Mouse (Mus musculus) liver, embryonic 15.5 days (tissue): ENCODE data around the gene Cenpb. TPM values are rescaled to one million over a fixed set of nuclear protein-coding genes. Genes with fewer than 3 reads are reported as not detected.

Source experiments
- ATAC-seq: fragments of 200-750 bp; cut with Nextera tagmentation; 2 replicates; pipeline ENCODE4 v1.8.0; 2017; ENCODE audit warnings: moderate number of reproducible peaks, mild to moderate bottlenecking, moderate library complexity; ENCODE audit not compliant: insufficient read depth
- H3K27ac ChIP-seq: fragments of 300-500 bp; sonication (generic); replicated peaks from 2 replicates; pipeline ENCODE4 v1.5.1; 2015; ENCODE audit warnings: mild to moderate bottlenecking, inconsistent platforms
- H3K27me3 ChIP-seq: fragments of 300-500 bp; sonication (generic); 2 replicates; pipeline ENCODE4 v1.6.1; 2015; ENCODE audit warnings: mild to moderate bottlenecking, inconsistent platforms
- H3K36me3 ChIP-seq: fragments of 300-500 bp; sonication (generic); replicated peaks from 2 replicates; pipeline ENCODE4 v1.6.1; 2015; ENCODE audit warnings: moderate library complexity, mild to moderate bottlenecking, inconsistent platforms
- H3K4me1 ChIP-seq: fragments of 300-500 bp; sonication (generic); replicated peaks from 2 replicates; pipeline ENCODE4 v1.6.1; 2015; ENCODE audit warnings: inconsistent platforms
- H3K4me2 ChIP-seq: fragments of 300-500 bp; sonication (generic); 2 replicates; pipeline ENCODE4 v1.6.1; 2015; ENCODE audit warnings: moderate library complexity, mild to moderate bottlenecking, inconsistent platforms
- H3K4me3 ChIP-seq: fragments of 300-500 bp; sonication (generic); replicated peaks from 2 replicates; pipeline ENCODE4 v1.5.1; 2015; ENCODE audit warnings: mild to moderate bottlenecking, inconsistent platforms
- H3K9ac ChIP-seq: fragments of 300-500 bp; sonication (generic); 2 replicates; pipeline ENCODE4 v1.6.1; 2015; ENCODE audit warnings: moderate library complexity, mild to moderate bottlenecking, inconsistent platforms
- H3K9me3 ChIP-seq: fragments of 300-500 bp; sonication (generic); replicated peaks from 2 replicates; pipeline ENCODE4 v1.6.1; 2016; ENCODE audit warnings: inconsistent platforms
- WGBS: fragments of 180-500 bp; shearing (Covaris S2); methylation state at CpG from one replicate; pipeline ENCODE4 v1.1.7; 2015; ENCODE audit warnings: mixed read lengths; ENCODE audit not compliant: insufficient replicate concordance; 5-methylcytosine and 5-hydroxymethylcytosine counted together
- polyA plus RNA-seq: library from polyadenylated mRNA; unstranded; fragments of >200 nt; fragmentation: Nextera tagmentation; extraction: Ambion mirVana; gene quantifications from 2 replicates; pipeline ENCODE4 v1.2.1, GENCODE M21; 2015

Gene Cenpb
- polyA plus RNA-seq, 1 experiment from 2014 or later = 4.1 TPM

GRCm38 (mm10) chr2:131211026-131211615 lies 31.3 kb upstream of the Cenpb start:
- Histone ChIP-seq H3K36me3 (peaks cover 20% of the 10 kb centered on the region), H3K4me1 (peaks cover 92% of the 10 kb centered on the region), H3K4me3 (peak overlapping the region; percentile 71), H3K27ac (peak overlapping the region; percentile 93), H3K9me3 (no peaks in the 10 kb centered on the region), H3K4me2 (peak overlapping the region; percentile 87), H3K9ac (peak overlapping the region; percentile 79), H3K27me3 (no peaks in the 10 kb centered on the region)
- WGBS = 53% methylated on average over 9 of the region's 9 CpGs
- no peak for ATAC-seq

GRCm38 (mm10) chr2:131209969-131210792 lies 30.3 kb upstream of the Cenpb start:
- H3K9me3 ChIP-seq = no peaks in the 10 kb centered on the region
- H3K27ac ChIP-seq = peak overlapping the region; percentile 93
- peaks cover 20% of the 10 kb centered on the region for H3K36me3 ChIP-seq
- WGBS = under 1% methylated on average over 50 of the region's 50 CpGs
- ATAC-seq = peak; percentile 80
- peak overlapping the region; percentile 71 for H3K4me3 ChIP-seq
- no peaks in the 10 kb centered on the region for H3K27me3 ChIP-seq
- H3K4me1 ChIP-seq = peaks cover 92% of the 10 kb centered on the region
- peak overlapping the region; percentile 79 for H3K9ac ChIP-seq
- peak overlapping the region; percentile 87 for H3K4me2 ChIP-seq

DNA sequence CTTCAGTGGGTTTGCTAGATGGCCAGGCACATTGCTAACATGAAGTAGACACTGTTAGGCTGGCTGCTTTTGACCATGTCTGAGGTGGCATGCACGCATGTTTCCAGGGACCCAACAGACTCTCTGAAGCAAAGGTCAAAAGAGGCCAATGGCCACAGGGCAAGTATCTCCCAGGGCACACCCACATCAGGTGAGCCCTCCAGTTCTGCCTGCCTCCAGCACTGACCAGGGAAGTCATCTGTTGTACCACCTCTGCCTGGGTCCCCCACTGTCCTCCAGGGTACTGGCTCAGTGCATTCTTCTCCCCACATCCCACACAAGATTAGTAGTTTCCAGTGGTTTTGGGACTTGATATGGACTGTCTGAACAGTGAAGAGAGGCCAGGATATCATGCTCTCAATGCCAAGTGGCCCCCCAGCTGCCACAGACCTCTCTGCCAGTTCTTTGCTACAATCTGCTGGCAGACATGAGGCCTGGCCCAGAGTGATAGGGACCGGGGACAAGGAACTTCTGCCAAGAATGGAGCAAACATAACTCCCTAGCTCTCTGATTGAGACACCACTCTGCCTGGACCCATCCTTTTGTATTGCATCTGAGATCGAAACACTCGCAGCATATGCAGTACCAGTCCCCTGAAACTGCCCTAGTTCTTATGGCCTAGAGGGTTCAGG lies 29.4 kb upstream of the Cenpb start:
- peaks cover 92% of the 10 kb centered on the region for H3K4me1 ChIP-seq
- 55% methylated on average over 4 of the region's 4 CpGs for WGBS
- H3K9me3 ChIP-seq = no peaks in the 10 kb centered on the region
- peak overlapping the region; percentile 93 for H3K27ac ChIP-seq
- ATAC-seq = peak; percentile 3; the same call in 1 of the 2 replicates
- no peaks in the 10 kb centered on the region for H3K27me3 ChIP-seq
- H3K4me2 ChIP-seq = peak overlapping the region; percentile 87
- peak overlapping the region; percentile 79 for H3K9ac ChIP-seq
- H3K36me3 ChIP-seq = peaks cover 16% of the 10 kb centered on the region
- H3K4me3 ChIP-seq = peak overlapping the region; percentile 71

DNA sequence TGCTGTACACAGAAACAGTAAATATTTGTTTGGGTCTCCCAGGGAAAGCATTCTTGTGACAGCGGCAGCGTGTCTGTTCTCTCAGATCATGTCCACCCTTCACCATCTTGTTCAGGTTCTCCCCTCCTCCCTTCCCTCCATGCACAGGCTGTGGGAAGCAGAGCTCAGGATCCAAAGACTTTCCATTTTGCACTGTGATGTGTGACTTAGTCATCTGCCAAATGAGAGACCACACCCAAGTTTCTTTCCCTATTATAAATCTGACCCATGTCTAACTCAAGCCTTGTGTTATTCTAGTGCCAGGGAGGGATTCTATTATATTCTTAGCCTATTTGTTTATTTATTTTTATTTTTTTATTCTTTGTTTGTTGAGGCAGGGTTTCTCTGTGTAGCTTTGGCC lies 28.5 kb upstream of the Cenpb start:
- no peak overlapping the region for H3K4me2 ChIP-seq
- H3K36me3 ChIP-seq = peaks cover 11% of the 10 kb centered on the region
- ATAC-seq = no peak
- H3K27me3 ChIP-seq = no peaks in the 10 kb centered on the region
- H3K27ac ChIP-seq = peak overlapping the region; percentile 93
- no peaks in the 10 kb centered on the region for H3K9me3 ChIP-seq
- WGBS = 86% methylated on average over 2 of the region's 2 CpGs
- no peak overlapping the region for H3K4me3 ChIP-seq
- no peak overlapping the region for H3K9ac ChIP-seq
- peaks cover 92% of the 10 kb centered on the region for H3K4me1 ChIP-seq

- Histone ChIP-seq H3K4me1 (peaks cover 88% of the 10 kb centered on the region), H3K4me2 (peak within 1 kb of the TSS; percentile 54), H3K9ac (peak within 1 kb of the TSS; percentile 49), H3K36me3 (peaks cover 14% of the 10 kb centered on the region; the same call in 1 of the 2 replicates), H3K27ac (peak within 1 kb of the TSS; percentile 98), H3K9me3 (no peaks in the 10 kb centered on the region), H3K4me3 (0 out of 2 replicates have a peak within 1 kb of the TSS, but pooled peaks have one; percentile 4), H3K27me3 (no peaks in the 10 kb centered on the region)
- no peak for ATAC-seq
- 69% methylated on average over 4 of the region's 4 CpGs for WGBS
Measured at GRCm38 (mm10) chr2:131206778-131207177, 26.9 kb upstream of the Cenpb start, which contains the start of gene Ap5s1. Gene Ap5s1, plus strand, starts transcription at chr2:131207078.

- H3K4me3 ChIP-seq = peak overlapping the region; percentile 7; the same call in 1 of the 2 replicates
- WGBS = 19% methylated on average over 8 of the region's 8 CpGs
Measured at GRCm38 (mm10) chr2:131205521-131206182, 25.8 kb upstream of the Cenpb start.

GRCm38 (mm10) chr2:131204410-131204981 lies 24.6 kb upstream of the Cenpb start:
- Histone ChIP-seq H3K36me3 (peaks cover 36% of the 10 kb centered on the region), H3K4me3 (no peak overlapping the region), H3K27me3 (no peaks in the 10 kb centered on the region), H3K9me3 (no peaks in the 10 kb centered on the region), H3K4me1 (peaks cover 79% of the 10 kb centered on the region), H3K9ac (peak overlapping the region; percentile 49), H3K27ac (peak overlapping the region; percentile 98), H3K4me2 (peak overlapping the region; percentile 54)
- peak; percentile 41 for ATAC-seq
- WGBS = 28% methylated on average over 7 of the region's 7 CpGs

More at GRCm38 (mm10) chr2:131205521-131206182, 25.8 kb upstream of the Cenpb start:
- ATAC-seq = peak; percentile 71
- Histone ChIP-seq H3K9ac (peak overlapping the region; percentile 49), H3K4me1 (peaks cover 84% of the 10 kb centered on the region), H3K27me3 (no peaks in the 10 kb centered on the region), H3K27ac (peak overlapping the region; percentile 98), H3K4me2 (peak overlapping the region; percentile 54), H3K36me3 (peaks cover 26% of the 10 kb centered on the region), H3K9me3 (no peaks in the 10 kb centered on the region)

GRCm38 (mm10) chr2:131203816-131204409 lies 24.0 kb upstream of the Cenpb start:
- WGBS = 67% methylated on average over 6 of the region's 6 CpGs
- H3K36me3 ChIP-seq = peaks cover 42% of the 10 kb centered on the region
- ATAC-seq = no peak
- peaks cover 73% of the 10 kb centered on the region for H3K4me1 ChIP-seq
- no peaks in the 10 kb centered on the region for H3K9me3 ChIP-seq
- no peaks in the 10 kb centered on the region for H3K27me3 ChIP-seq
- H3K4me3 ChIP-seq = no peak overlapping the region
- H3K4me2 ChIP-seq = peak overlapping the region; percentile 54; the same call in 1 of the 2 replicates
- peak overlapping the region; percentile 98 for H3K27ac ChIP-seq
- H3K9ac ChIP-seq = 0 out of 2 replicates have a peak overlapping the region, but pooled peaks have one; percentile 6

- ATAC-seq = no peak
- Histone ChIP-seq H3K4me1 (peaks cover 58% of the 10 kb centered on the region), H3K36me3 (peaks cover 69% of the 10 kb centered on the region), H3K4me3 (no peak overlapping the region), H3K9ac (no peak overlapping the region), H3K9me3 (no peaks in the 10 kb centered on the region), H3K4me2 (no peak overlapping the region), H3K27me3 (no peaks in the 10 kb centered on the region), H3K27ac (no peak overlapping the region)
- 91% methylated on average over 3 of the region's 3 CpGs for WGBS
Measured at GRCm38 (mm10) chr2:131201262-131201661, 21.4 kb upstream of the Cenpb start.

DNA sequence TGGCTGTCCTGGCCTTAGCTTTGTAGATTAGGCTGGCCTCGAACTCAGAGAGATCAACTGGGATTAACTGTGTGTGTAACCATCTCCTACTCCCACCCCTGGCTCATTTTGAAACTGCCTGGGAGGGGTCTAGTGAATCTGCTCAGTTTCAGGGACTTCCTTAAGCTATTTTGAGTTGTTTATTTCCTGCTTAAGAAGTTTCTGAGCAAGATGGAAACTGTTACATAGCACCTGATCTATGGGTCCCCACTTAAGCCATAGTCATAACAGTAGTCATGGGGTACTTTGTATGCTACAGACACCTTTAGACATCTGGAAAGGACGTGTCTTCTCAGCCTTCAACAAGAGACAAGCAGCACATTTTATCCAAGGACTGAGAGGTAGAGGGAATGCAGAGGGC lies 20.8 kb upstream of the Cenpb start:
- Histone ChIP-seq H3K4me1 (peaks cover 52% of the 10 kb centered on the region), H3K36me3 (peaks cover 74% of the 10 kb centered on the region), H3K27me3 (no peaks in the 10 kb centered on the region), H3K27ac (0 out of 2 replicates have a peak overlapping the region, but pooled peaks have one; percentile 1), H3K4me2 (no peak overlapping the region), H3K9ac (no peak overlapping the region), H3K9me3 (no peaks in the 10 kb centered on the region), H3K4me3 (no peak overlapping the region)
- WGBS = 79% methylated on average over 2 of the region's 2 CpGs
- ATAC-seq = no peak
